Mouse (Mus musculus): Measurements from ENCODE around the gene Il34. TPM values are rescaled to one million over a fixed set of nuclear protein-coding genes. Genes with fewer than 3 reads are reported as not detected.
A peak's percentile ranks its signal among the peaks of the same experiment; 100 is the strongest.

Gene Il34
- polyA plus RNA-seq, 1 experiment = 3.9 TPM

DNA sequence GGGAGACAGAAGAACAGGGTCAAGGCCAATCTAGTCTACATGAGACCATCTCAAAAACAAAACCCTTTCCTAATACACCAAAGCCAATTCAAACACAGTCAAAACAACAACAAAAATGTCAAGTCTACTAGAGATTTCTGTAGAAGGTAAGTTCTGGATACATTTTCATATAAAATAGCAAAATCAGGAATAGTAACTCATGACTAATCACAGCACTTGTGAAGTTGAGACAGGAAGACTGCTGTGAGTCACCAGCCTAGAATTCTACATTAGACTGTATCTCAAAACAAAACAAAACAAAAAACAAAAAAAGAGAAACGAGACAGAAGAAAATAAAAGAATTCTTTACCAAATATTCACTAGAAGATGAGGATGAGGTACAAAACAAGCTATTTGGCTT lies 19.1 kb upstream of the Il34 start:
- no peak for DNase-seq (ENCODE audit: low read depth)
- TF ChIP-seq POLR2A (IDR thresholded peaks at IDR 0.05; ENCODE audit: borderline replicate concordance, extremely low read depth, insufficient read depth, insufficient read length, poor library complexity, severe bottlenecking) = no peak
- TF ChIP-seq CTCF (IDR thresholded peaks at IDR 0.05; ENCODE audit: borderline replicate concordance, extremely low read depth, insufficient read depth, insufficient read length) = no peak

- DNase-seq (ENCODE audit: low read depth) = no peak
- TF ChIP-seq POLR2A (IDR thresholded peaks at IDR 0.05; ENCODE audit: borderline replicate concordance, extremely low read depth, insufficient read depth, insufficient read length, poor library complexity, severe bottlenecking) (no peak), CTCF (IDR thresholded peaks at IDR 0.05; ENCODE audit: borderline replicate concordance, extremely low read depth, insufficient read depth, insufficient read length) (no peak)
Observed at GRCm38 (mm10) chr8:110821960-110822359, 16.2 kb upstream of the Il34 start.

DNA sequence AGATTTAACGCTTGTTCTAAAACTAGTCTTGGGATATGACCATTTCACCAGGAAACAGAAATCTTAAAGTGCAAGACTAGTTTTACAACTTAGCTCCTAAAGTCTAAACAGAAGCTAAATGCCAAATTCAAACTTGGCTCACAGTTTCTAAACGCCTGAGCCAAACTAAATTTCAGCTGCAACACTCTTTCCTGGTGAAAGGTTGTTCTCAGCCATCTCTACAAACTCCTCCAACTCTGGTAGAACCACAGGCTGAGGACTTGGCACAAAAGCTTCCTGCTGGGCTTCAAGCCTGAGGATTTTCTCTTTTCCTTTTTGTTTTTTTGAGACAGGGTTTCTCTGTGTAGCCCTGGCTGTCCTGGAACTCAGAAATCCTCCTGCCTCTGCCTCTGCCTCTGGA lies 14.5 kb upstream of the Il34 start:
- DNase-seq (ENCODE audit: low read depth) = peak; percentile 20
- TF ChIP-seq POLR2A (IDR thresholded peaks at IDR 0.05; ENCODE audit: borderline replicate concordance, extremely low read depth, insufficient read depth, insufficient read length, poor library complexity, severe bottlenecking) = no peak
- TF ChIP-seq CTCF (IDR thresholded peaks at IDR 0.05; ENCODE audit: borderline replicate concordance, extremely low read depth, insufficient read depth, insufficient read length) = no peak

GRCm38 (mm10) chr8:110818593-110818992 lies 12.9 kb upstream of the Il34 start:
- no peak for TF ChIP-seq POLR2A (IDR thresholded peaks at IDR 0.05; ENCODE audit: borderline replicate concordance, extremely low read depth, insufficient read depth, insufficient read length, poor library complexity, severe bottlenecking)
- no peak; the same call in 1 of the 2 replicates for TF ChIP-seq CTCF (IDR thresholded peaks at IDR 0.05; ENCODE audit: borderline replicate concordance, extremely low read depth, insufficient read depth, insufficient read length)
- DNase-seq (ENCODE audit: low read depth) = peak; percentile 41

DNA sequence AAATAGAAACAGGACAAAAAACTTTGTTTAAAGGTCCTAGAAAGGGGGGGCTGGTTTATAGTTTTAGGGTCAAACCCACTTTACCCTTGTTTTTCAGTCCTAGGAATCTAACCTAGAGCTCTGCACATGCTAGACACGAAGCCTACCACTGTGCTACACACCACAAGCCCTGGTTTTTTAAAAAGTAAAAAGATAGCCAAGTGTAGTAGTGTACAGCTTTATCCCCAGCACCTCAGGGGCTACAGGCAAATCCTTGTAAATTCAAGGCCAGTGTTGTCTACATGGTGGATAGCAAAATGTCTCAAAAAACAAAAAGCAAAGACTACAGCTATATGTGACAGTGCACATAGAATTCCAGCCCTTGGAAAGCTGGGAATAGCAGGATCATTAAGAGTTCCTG lies 11.3 kb upstream of the Il34 start:
- DNase-seq (ENCODE audit: low read depth) = no peak
- no peak for TF ChIP-seq POLR2A (IDR thresholded peaks at IDR 0.05; ENCODE audit: borderline replicate concordance, extremely low read depth, insufficient read depth, insufficient read length, poor library complexity, severe bottlenecking)
- TF ChIP-seq CTCF (IDR thresholded peaks at IDR 0.05; ENCODE audit: borderline replicate concordance, extremely low read depth, insufficient read depth, insufficient read length) = no peak

- TF ChIP-seq POLR2A (IDR thresholded peaks at IDR 0.05; ENCODE audit: borderline replicate concordance, extremely low read depth, insufficient read depth, insufficient read length, poor library complexity, severe bottlenecking) (no peak), CTCF (IDR thresholded peaks at IDR 0.05; ENCODE audit: borderline replicate concordance, extremely low read depth, insufficient read depth, insufficient read length) (no peak)
- DNase-seq (ENCODE audit: low read depth) = no peak
Observed at GRCm38 (mm10) chr8:110815308-110815707, 9.6 kb upstream of the Il34 start.

GRCm38 (mm10) chr8:110813081-110813812 lies 7.5 kb upstream of the Il34 start:
- TF ChIP-seq CTCF (IDR thresholded peaks at IDR 0.05; ENCODE audit: borderline replicate concordance, extremely low read depth, insufficient read depth, insufficient read length) = no peak
- no peak for TF ChIP-seq POLR2A (IDR thresholded peaks at IDR 0.05; ENCODE audit: borderline replicate concordance, extremely low read depth, insufficient read depth, insufficient read length, poor library complexity, severe bottlenecking)
- no peak for DNase-seq (ENCODE audit: low read depth)

GRCm38 (mm10) chr8:110812349-110813080 lies 6.8 kb upstream of the Il34 start:
- TF ChIP-seq CTCF (IDR thresholded peaks at IDR 0.05; ENCODE audit: borderline replicate concordance, extremely low read depth, insufficient read depth, insufficient read length) (no peak), POLR2A (IDR thresholded peaks at IDR 0.05; ENCODE audit: borderline replicate concordance, extremely low read depth, insufficient read depth, insufficient read length, poor library complexity, severe bottlenecking) (no peak)
- DNase-seq (ENCODE audit: low read depth) = no peak

DNA sequence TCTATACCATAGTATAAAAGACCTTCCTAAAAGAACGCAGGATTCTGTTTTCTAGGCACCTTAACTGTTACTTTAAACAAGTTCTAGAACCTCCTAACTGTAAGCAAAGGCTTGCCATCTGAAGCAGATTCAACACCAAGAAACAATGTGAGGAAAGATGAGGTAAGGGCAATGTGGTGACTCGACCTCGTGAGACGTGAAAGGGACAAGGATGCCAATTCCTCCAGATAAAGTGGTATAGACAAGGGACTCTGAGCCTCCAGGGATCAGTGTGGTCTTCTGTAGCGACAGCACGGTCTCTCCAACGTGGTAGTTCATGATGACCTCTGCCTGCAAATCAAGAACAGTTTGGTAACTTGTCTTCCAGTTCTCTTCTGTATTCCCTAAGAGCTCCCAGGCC lies 6.1 kb upstream of the Il34 start:
- no peak for DNase-seq (ENCODE audit: low read depth)
- TF ChIP-seq CTCF (IDR thresholded peaks at IDR 0.05; ENCODE audit: borderline replicate concordance, extremely low read depth, insufficient read depth, insufficient read length) (no peak), POLR2A (IDR thresholded peaks at IDR 0.05; ENCODE audit: borderline replicate concordance, extremely low read depth, insufficient read depth, insufficient read length, poor library complexity, severe bottlenecking) (no peak)

GRCm38 (mm10) chr8:110811116-110811515 lies 5.4 kb upstream of the Il34 start:
- TF ChIP-seq CTCF (IDR thresholded peaks at IDR 0.05; ENCODE audit: borderline replicate concordance, extremely low read depth, insufficient read depth, insufficient read length) (no peak), POLR2A (IDR thresholded peaks at IDR 0.05; ENCODE audit: borderline replicate concordance, extremely low read depth, insufficient read depth, insufficient read length, poor library complexity, severe bottlenecking) (no peak)
- no peak for DNase-seq (ENCODE audit: low read depth)

DNA sequence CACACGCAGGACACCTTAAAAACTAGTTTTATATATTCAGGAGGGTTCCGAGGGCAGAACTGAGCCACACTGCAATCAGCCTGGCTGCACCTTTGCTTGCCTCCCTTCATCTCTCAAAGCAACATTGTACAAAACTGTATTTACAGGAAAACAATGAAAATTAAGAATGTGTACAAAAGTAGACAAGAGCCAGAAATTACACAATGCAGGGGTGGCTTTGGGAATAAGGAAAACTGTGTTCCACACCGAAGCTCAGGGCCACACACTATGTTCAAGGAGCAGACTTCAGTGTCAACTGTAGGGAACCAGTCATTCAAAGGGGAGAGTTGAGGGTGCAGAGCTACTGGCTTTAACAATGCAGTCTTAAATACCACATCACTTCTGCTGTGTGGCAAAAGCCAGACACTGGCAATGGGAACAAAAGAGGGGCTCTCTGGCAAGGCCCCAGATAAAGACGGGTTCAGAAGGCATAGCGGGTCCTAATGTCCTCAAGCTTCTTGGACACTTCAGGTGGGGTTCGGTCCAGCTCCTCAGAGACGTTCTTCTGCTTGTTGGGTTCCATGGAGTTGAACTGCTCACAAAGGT lies 4.8 kb upstream of the Il34 start:
- DNase-seq (ENCODE audit: low read depth) = no peak
- TF ChIP-seq CTCF (IDR thresholded peaks at IDR 0.05; ENCODE audit: borderline replicate concordance, extremely low read depth, insufficient read depth, insufficient read length) = no peak
- no peak for TF ChIP-seq POLR2A (IDR thresholded peaks at IDR 0.05; ENCODE audit: borderline replicate concordance, extremely low read depth, insufficient read depth, insufficient read length, poor library complexity, severe bottlenecking)
